Mouse (Mus musculus): ENCODE measurements around the gene Nob1.

The Nob1 gene

GRCm38 (mm10) chr8:107386171-107386570 lies 38.7 kb downstream of the Nob1 start:
- no peak for DNase-seq (ENCODE audit: low spot score)

DNA sequence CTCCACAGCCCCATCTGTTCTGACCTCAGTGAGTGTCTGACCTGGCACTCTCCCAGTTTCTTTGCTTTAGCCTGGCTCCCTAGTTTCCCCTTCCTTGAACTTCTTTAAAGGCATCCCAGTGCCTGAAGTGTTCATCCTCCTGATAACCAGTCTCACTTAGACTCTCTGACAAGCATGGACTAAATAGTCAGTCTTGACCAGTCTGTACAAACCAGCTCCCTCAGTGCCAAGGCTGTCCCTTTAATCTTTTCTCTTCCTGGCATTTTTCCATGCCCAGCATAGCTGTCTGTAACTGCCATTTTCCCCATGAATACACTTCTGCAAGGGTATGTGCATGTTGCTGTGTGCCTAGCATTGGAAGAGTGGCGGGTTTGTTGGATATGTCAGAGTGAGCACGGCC lies 39.8 kb downstream of the Nob1 start:
- DNase-seq (ENCODE audit: low spot score), result no peak

GRCm38 (mm10) chr8:107384651-107385050 lies 40.2 kb downstream of the Nob1 start:
- no peak for DNase-seq (ENCODE audit: low spot score)

- no peak for DNase-seq (ENCODE audit: low spot score)
Observed at GRCm38 (mm10) chr8:107382898-107383297, 42.0 kb downstream of the Nob1 start.

DNA sequence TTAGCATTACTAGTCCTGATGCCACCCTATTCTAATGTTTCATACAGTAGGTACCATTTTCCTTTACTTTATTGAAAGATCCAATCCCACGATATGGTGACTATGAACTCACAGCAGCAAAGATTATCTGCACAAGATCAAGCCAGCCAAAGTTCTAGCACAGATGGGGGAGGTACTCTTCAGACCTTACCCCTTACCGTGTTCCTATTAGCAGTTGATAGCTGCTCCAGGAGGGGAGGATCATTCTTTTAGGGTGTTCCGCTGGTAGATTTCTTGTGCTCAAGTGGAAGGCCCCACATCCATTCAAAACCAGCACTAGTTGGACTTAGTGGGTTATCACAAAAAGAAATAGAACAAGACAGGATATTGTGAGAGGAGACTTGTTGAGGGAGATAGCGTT lies 43.2 kb downstream of the Nob1 start:
- no peak for DNase-seq (ENCODE audit: low spot score)

GRCm38 (mm10) chr8:107380734-107381133 lies 44.1 kb downstream of the Nob1 start:
- DNase-seq (ENCODE audit: low spot score), result no peak

DNA sequence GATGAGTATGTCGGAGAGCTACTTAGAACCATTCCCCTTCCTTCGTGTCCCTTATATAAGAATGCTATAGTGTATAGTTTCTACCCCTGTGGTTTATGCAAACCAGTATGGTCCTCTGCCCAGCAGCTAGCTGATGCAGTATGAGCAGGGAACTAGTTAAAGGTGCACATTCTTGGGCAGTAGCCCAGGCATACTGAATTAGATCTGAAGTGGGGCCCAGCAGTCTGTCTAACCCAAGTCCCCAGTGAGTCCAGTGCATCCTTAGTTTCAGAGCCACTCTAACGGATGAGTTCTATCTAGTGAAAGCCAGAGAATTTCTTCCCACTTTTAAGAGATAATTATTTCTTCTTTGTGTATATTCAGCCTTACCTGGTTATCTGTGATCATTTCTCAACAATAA lies 47.5 kb downstream of the Nob1 start:
- DNase-seq (ENCODE audit: low spot score), result no peak

DNA sequence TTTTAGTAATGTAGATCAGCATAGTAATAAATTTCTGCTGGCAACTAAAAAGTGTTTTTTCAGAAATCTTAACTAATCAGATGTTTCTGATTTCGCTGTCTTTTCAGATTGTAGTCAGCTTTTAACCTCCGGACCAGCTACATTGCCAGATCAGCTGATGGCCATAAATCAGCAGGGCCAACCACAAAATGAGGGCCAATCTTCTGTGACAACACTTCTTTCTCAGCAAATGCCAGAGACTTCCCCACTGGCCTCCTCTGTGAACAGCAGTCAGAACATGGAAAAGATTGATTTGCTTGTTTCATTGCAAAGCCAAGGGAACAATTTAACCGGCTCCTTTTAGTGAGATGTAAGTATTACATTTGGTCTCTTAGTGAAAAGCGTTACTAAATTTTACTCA lies 54.5 kb downstream of the Nob1 start:
- DNase-seq (ENCODE audit: low spot score), result no peak

All from layer of hippocampus, adult 11-12 months (tissue).